Mouse (Mus musculus): ENCODE data around the gene Tgfbr1.

The Tgfbr1 gene

GRCm38 (mm10) chr4:47422194-47422593 is 69.2 kb downstream of the Tgfbr1 start:
- DNase-seq (ENCODE audit: low read depth, low spot score) = no peak

DNA sequence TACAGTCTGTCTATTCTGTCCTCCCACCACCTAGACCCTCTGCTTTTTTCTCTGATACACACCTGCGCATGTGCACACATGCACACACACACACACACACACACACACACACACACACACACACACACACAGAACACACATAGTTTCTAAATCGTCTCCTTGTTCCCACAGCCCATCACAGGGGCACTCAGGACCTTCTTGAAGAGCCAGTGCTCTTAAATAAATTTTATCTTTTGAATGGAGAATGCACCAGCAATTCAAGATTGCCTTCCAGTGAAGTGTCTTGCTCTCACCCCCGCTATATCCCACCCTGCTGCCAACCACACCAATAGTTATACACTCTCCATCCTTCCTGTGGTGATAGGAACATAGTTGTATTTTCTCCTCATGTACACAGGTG is 69.9 kb downstream of the Tgfbr1 start:
- DNase-seq (ENCODE audit: low read depth, low spot score) = no peak

- DNase-seq (ENCODE audit: low read depth, low spot score) = no peak
These were observed 71.4 kb downstream of the Tgfbr1 start for GRCm38 (mm10) chr4:47424376-47424775.

DNA sequence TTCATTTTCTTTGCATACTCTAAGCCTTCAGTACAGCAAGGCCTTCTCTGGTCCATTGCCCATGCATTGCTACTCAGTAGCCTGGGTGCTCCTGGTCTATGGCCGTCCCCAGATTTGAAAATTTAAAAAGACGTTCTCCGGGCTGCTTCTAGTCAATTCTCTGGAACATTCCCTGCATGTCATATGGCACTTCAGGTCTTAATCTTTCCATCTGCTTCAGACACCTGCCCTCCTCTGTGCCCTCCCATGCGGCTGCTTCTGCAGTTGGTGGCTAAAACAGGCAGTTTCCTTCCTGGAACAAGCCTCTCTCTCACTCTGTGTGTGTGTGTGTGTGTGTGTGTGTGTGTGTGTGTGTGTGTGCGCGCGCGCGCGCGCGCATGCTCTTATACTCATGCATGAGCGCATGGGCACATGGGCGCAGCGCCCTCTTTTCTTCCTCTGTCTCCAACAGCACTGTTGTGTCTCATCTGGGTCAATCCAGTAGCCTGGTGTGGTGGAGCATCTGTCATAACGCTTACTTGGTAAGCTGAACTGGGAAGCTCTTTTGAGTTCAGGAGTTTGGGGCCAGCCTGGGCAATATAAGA is 72.3 kb downstream of the Tgfbr1 start:
- peak; percentile 13 for DNase-seq (ENCODE audit: low read depth, low spot score)

- no peak for DNase-seq (ENCODE audit: low read depth, low spot score)
These were observed 74.6 kb downstream of the Tgfbr1 start for GRCm38 (mm10) chr4:47427606-47428005.

- DNase-seq (ENCODE audit: low read depth, low spot score) = no peak
These were observed 77.5 kb downstream of the Tgfbr1 start for GRCm38 (mm10) chr4:47430557-47430956.

GRCm38 (mm10) chr4:47431081-47431480 is 78.1 kb downstream of the Tgfbr1 start:
- no peak for DNase-seq (ENCODE audit: low read depth, low spot score)

GRCm38 (mm10) chr4:47432766-47433165 is 79.7 kb downstream of the Tgfbr1 start:
- DNase-seq (ENCODE audit: low read depth, low spot score) = no peak

DNA sequence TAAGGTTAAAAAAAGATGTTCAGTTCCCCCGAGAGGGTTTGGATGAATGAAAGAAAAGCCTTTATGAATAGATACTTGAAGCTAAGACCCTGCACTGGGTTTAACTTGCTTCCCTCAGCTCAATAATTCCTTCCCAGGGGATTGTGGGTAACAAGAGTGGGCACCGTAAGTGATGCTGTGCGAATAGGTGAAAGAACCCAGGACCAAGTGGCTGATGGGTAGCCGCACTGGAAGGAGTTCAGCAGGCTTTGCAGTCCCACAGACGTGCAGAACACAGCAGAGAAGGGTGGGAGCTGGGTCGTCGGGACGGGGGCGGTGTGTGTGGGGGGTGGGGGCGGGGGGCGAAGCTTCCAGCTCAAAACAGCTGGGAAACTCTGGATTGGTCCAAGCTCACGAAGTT is 82.1 kb downstream of the Tgfbr1 start:
- DNase-seq (ENCODE audit: low read depth, low spot score) = no peak

GRCm38 (mm10) chr4:47435566-47436360 is 82.7 kb downstream of the Tgfbr1 start:
- no peak for DNase-seq (ENCODE audit: low read depth, low spot score)

GRCm38 (mm10) chr4:47437365-47438340 is 84.6 kb downstream of the Tgfbr1 start:
- peak; percentile 88 for DNase-seq (ENCODE audit: low read depth, low spot score)

GRCm38 (mm10) chr4:47438956-47439355 is 85.9 kb downstream of the Tgfbr1 start:
- no peak for DNase-seq (ENCODE audit: low read depth, low spot score)

GRCm38 (mm10) chr4:47440951-47441350 is 87.9 kb downstream of the Tgfbr1 start:
- no peak for DNase-seq (ENCODE audit: low read depth, low spot score)

- DNase-seq (ENCODE audit: low read depth, low spot score) = no peak
These were observed 95.5 kb downstream of the Tgfbr1 start for GRCm38 (mm10) chr4:47448526-47448925.

- no peak for DNase-seq (ENCODE audit: low read depth, low spot score)
These were observed 96.1 kb downstream of the Tgfbr1 start for GRCm38 (mm10) chr4:47449116-47449515.

DNA sequence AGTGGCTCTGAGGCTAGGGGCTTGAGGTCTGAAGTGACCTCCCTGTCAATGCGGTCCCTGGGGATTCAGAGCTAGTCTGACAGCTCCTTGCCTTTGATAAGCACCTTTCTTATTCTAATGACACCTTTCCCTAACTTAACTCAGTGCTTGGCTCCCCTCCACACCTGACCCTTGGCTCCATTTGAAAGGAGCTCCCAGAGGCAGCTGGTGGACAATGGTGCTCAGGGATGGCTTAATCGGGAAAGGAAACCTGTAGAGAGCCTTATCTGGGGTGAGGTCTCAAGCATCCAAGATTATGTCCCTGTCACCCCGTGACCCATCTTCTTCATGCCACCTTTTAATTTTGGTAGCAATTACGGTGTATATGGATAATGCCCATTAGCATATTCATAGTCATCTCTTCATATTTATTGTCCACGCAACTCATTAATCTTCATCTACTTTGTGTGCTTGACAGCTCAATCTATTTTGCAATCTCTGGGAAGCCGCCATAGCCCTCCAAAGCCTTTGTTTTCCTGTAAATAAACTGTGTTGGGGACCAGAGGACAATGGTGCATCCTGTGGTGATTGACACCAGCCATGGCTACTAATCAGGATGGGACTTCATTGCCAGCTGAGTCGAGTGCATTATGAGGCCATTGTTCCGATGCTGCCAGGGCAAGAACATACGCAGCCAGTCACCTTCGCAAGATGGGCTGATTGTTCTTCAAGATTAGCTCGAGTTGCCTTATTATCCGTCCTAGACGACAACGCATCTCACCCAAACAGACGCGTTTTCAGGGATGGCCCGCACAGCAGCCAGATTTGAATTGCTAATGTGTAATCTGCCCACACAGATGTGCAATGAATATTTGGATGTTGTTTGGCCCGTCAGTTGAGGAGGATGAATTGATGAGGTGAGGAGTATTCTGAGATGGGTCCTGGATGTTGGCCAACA is 96.8 kb downstream of the Tgfbr1 start:
- DNase-seq (ENCODE audit: low read depth, low spot score) = no peak

All from CD4-positive, CD25-positive, alpha-beta regulatory T cell, adult 2 months (primary cell).